In genomic region chr15:61653853-61654252, GRCm38 (mm10) we compare ENCODE assay signal across 19 mouse cellular contexts.
"Had no signal": no experiment of that assay in that cellular context is flagged by ENCODE, and none has a peak within 500 bp of the region (broad histone marks: within the 10 kb centered on the region; RNA-seq: fewer than 3 reads in every experiment).

No protein-coding gene starts in this region.

- H3K9me3 ChIP-seq: midbrain, embryonic 10.5 days; midbrain, embryonic 12.5 days; neural tube, embryonic 13.5 days; neural tube, embryonic 15.5 days had no signal

- H3K4me1 ChIP-seq: midbrain, embryonic 10.5 days; midbrain, embryonic 12.5 days; neural tube, embryonic 13.5 days; neural tube, embryonic 15.5 days had no signal

- H3K4me3 ChIP-seq: midbrain, embryonic 10.5 days; midbrain, embryonic 12.5 days; myocyte; neural tube, embryonic 13.5 days; neural tube, embryonic 15.5 days had no signal

- ATAC-seq: midbrain, embryonic 16.5 days had no signal

- H3K4me2 ChIP-seq: lung, embryonic 14.5 days; midbrain, embryonic 12.5 days; neural tube, embryonic 13.5 days; neural tube, embryonic 15.5 days had no signal

- H3K27me3 ChIP-seq: midbrain, embryonic 12.5 days; neural tube, embryonic 13.5 days; neural tube, embryonic 15.5 days had no signal

- DNase-seq: lung, adult 18-20 months; lung, embryonic 14.5 days; lung, postnatal 10 days; lung, postnatal 4 days; midbrain, embryonic 14.5 days; retina, postnatal 1 day; right cerebral cortex, adult 18-20 months; right cerebral cortex, postnatal 25 days; right cerebral cortex, postnatal 4 days; spleen, adult 18-20 months; thymus, adult 18-20 months; thymus, postnatal 14 days; thymus, postnatal 36 days had no signal

- H3K9ac ChIP-seq: lung, embryonic 14.5 days; midbrain, embryonic 12.5 days; neural tube, embryonic 13.5 days; neural tube, embryonic 15.5 days had no signal

- H3K36me3 ChIP-seq: midbrain, embryonic 10.5 days; midbrain, embryonic 12.5 days; neural tube, embryonic 13.5 days; neural tube, embryonic 15.5 days had no signal

- H3K27ac ChIP-seq: midbrain, embryonic 10.5 days; midbrain, embryonic 12.5 days; neural tube, embryonic 13.5 days; neural tube, embryonic 15.5 days had no signal
